Mouse (Mus musculus): Measurements from ENCODE around the gene Gcc2.
"Not testable (repeated sequence)": the region's sequence is repeated elsewhere in the genome, so short reads cannot be mapped to it uniquely, and the experiment has no call there.

Gene Gcc2

DNA sequence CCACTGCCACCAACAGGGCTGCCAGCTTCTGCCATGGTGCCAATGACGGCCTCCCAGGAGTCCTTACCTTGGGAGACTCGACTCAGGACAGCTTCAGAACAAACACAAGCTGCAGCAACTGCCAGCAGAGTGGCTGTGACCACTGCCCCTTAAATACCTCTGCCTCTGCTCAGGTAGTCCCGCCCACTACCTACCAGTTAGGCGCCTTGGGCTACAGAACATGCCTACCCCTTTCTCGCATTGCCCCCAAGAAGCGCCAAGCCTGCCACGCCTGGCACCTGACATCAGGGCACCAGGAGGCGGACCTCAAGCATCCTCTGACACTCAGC lies 22.7 kb upstream of the Gcc2 start, which contains the start of gene Duxf3:
Gene Duxf3, minus strand, starts transcription at position 35 of the 329 bp plus-strand sequence.
- not testable (repeated sequence) for DNase-seq

- DNase-seq = not testable (repeated sequence)
These were observed 22.1 kb upstream of the Gcc2 start for GRCm38 (mm10) chr10:58233054-58233739.

DNA sequence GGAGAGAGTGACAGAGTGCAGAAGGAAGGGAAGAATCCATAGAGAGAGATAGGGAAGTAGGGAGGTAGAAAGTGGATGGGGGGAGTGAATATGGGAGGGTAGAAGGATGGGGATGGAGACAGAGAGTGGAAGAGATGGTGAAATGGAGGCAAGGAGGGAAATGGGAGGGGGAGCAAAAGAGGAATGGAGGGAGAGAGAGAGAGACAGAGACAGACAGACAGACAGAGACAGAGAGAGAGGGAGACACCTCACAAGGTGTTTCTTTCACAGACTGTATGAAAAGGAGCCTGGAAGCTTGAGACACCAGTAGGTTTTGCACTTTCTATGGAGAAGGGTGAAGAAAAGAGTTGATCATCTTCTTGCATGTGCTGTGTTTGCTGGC lies 21.6 kb upstream of the Gcc2 start:
- DNase-seq = not testable (repeated sequence)

- not testable (repeated sequence) for DNase-seq
These were observed 20.3 kb upstream of the Gcc2 start for GRCm38 (mm10) chr10:58234985-58235384.

DNA sequence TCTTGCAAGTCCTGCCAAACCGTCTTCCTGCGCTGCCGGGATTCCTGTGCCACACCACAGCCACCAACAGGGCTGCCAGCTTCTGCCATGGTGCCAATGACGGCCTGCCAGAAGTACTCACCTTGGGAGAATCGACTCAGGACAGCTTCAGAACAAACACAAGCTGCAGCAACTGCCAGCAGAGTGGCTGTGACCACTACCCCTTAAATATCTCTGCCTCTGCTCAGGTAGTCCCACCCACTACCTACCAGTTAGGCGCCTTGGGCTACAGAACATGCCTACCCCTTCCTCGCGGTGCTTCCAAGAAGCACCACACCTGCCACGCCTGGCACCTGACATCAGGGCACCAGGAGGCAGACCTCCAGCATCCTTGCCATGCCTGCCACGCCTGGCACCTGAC lies 18.7 kb upstream of the Gcc2 start, which contains the start of gene Gm4981:
Gene Gm4981, minus strand, starts transcription at position 89 of the 400 bp plus-strand sequence.
- no peak for DNase-seq

DNA sequence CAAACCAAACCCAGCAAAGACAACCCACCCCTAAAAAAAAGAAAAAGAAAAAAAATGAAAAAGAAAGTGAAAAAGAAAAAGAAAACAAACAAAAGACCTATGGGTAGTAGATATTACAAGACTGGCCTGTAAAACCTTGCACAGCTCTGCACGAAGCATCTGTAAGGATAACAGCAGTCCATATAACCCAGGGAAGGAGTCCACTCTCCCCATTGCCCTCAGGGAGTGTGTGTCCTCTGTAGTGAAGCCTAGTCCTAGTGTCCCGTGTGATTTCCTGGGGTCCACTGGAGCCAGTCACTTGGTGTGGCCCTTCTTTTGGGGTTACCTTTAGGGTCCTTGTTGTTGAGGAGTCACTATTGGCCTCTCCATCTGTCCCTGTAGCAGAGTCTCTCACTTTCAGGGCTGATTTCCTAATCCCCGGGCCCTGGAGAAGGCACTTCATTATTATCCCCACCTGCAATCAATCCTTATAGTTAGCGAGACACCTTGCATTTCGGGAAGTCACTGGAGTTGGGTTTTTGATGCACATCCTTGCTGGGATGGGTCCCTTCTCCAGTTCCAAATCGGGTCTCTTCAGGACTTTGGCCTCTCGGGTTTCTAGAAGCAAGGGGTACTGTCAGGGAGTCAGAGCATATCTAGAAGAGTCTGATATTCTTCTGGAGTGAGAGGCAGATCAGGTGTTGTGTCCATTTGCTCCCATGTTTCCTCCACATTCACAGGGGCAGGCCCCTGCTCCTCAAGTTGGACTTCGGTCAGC lies 16.1 kb upstream of the Gcc2 start:
- peak; percentile 37 for DNase-seq

GRCm38 (mm10) chr10:58249535-58249934 lies 5.8 kb upstream of the Gcc2 start:
- DNase-seq = no peak

DNA sequence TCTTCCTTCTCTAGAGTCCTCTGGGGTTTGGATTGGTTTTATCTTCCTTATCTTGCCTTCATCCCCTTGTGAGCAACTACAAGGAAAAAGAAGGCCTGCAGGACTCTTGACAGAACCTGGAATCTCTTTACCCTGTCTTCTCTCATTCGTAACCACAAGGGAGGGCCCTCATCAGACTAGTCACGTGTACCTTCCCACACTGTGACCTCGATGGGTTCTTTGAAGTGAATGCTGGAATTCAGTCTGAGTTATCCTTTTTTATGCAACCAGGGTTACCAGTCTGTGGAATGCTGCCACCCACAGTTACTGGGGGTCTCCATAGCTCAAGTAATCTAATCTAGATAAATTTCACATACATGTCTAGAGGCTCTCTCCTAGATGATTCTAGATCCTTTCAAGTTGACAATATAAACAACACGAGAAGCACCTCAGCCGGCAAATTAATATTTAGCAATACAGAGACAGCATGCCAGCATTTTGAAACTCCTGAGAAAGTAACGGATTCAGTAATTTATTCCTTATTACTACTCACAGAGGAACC lies 592 bp upstream of the Gcc2 start:
- no peak for DNase-seq

DNA sequence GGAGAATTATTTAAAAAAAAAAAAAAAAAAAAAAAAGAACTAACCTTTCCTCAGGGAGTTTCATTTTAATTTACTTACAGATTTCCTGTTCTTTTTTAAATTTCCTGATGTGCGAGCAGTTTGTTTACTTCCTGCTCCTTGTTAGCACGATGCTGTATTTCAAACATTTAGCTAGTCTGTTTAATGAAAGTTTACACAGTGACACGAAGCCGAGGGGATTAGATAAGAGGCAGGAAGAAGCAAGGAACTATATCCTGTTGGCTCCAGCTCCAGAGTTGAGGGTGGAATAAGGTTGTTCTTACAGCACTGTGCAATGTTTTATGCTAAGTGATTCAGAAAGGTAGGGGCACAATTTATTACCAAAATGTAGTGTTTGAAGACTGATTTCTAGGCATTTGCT lies 657 bp downstream of the Gcc2 start:
- DNase-seq = no peak

DNA sequence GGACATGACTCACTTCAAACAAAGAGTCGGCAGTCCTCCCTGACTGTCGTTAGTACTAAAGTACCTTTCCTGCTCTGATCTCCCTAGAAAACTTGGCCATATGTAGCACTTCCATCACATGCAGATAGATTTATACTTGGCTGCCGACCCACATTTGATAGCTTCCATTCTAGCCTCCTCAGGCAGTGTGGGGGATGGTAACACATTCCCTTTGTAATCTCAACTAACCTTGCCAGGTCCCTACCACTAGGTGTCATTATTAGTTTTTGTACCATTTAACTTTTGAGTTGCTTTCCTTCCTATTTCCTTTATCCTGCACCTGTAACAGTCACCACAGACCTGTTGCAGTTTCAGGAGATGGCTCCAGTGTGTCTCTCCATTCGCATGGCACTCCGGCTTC lies 3.2 kb downstream of the Gcc2 start:
- DNase-seq = no peak

- DNase-seq = no peak
These were observed 26.9 kb downstream of the Gcc2 start for GRCm38 (mm10) chr10:58282238-58282637.

DNA sequence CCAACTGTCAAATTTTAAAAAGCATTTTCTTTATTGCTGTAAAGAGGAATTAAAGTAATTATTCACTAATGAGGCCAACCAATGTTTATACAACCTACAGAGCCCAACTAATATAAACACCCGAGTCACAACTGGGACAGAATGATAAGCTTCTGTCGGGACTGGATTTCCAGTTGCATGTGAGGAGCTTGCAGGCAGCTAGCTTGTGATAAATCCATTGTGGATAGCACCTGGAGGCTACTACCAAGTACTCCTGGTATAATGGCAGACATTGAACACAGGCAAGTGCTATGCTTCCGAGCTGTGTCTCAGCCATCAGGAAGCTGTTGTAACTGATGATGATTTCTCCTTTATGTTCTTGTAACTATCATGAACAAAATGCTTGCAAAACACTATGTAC lies 35.4 kb downstream of the Gcc2 start:
- no peak for DNase-seq

GRCm38 (mm10) chr10:58294246-58294645 lies 38.9 kb downstream of the Gcc2 start:
- DNase-seq = peak; percentile 55

GRCm38 (mm10) chr10:58295605-58296004 lies 40.3 kb downstream of the Gcc2 start:
- no peak for DNase-seq

- no peak for DNase-seq
These were observed 49.7 kb downstream of the Gcc2 start for GRCm38 (mm10) chr10:58304996-58305395.

DNA sequence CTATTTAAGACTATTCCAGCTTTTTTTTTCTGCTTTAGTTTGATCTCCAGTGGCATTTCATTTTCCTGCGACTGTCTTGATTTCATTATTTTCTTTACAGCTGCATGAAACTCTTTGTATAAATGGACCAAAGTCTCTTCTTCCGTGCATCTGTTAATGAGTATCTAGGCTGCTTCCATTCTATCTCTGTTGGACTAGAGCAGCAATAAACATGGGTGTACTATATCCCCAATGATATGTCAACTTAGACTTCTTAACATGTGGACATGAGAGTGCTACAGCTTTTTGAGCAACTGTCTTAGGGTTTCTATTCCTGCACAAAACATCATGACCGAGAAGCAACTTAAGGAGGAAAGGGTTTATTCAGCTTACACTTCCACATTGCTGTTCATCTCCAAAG lies 51.6 kb downstream of the Gcc2 start:
- no peak for DNase-seq

GRCm38 (mm10) chr10:58310791-58311190 lies 55.5 kb downstream of the Gcc2 start:
- no peak for DNase-seq

GRCm38 (mm10) chr10:58312887-58313286 lies 57.6 kb downstream of the Gcc2 start:
- no peak for DNase-seq

DNA sequence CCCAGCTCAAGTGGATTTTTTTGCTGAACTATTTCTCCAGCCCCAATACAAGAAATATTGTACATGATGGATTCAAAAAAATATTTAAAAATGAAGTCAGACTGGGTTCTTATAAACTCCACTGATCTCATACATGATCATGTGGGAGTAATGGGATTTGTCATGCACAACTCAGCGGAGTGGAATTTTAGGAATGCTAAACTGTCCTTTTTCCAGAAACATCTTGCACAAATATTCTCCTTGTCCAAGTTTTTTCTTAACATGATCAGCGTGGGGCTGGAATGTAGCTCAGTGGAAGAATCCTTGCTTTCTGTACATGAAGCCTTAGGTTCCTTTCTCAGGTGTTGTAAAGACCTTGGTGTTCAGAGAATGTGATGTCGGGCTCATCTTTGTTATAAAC lies 65.6 kb downstream of the Gcc2 start:
- DNase-seq = no peak

- DNase-seq = no peak
These were observed 67.2 kb downstream of the Gcc2 start for GRCm38 (mm10) chr10:58322361-58323027.

DNA sequence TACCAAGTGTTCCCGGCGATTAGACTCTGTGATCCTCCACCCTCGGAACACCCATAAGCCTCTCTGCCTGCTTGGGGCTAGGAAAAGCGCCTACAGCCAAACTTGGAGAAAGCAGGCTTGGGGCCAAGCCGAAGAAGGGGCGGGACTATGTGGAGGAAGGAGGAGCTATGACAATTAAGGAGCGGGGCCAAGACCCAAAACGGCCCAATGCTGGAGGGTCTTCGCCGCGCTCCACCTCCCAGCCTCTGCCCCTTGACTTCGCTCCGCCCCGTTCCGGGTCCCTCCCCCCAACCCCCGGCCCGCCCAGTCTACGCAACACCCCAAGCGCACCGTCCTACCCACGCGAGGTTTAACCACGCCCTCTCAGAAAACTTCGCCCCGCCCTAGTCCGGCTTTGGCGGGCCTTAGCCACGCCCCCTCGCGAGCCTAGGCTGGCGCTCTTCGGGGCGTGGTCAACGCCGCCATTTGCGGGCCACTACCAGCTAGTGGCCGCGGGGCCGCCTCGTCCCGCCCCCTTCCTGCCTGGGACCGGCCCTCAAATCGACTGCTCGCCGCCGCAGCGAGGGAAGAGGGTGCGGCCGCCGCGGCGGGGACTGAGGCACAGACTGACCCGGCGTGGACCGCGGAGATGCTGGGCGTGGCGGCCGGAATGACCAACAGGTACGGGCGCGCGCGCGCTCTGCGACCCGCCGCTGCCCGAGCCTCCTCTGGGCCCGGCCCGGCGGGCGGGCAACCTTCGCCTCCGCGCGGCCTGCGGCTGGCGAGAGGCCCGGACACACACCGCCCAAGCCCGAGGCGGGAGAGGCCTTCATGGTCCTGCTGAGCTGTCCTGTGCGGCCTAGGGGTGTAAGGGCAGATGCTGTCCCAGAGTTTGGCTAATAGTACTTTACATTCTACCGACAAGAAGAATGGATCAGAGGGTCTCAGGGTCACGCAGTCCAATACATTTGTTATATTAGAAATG lies 68.0 kb downstream of the Gcc2 start, which contains the start of gene Lims1:
Gene Lims1, plus strand, starts transcription at position 439 of the 964 bp plus-strand sequence.
- DNase-seq = peak; percentile 96

DNA sequence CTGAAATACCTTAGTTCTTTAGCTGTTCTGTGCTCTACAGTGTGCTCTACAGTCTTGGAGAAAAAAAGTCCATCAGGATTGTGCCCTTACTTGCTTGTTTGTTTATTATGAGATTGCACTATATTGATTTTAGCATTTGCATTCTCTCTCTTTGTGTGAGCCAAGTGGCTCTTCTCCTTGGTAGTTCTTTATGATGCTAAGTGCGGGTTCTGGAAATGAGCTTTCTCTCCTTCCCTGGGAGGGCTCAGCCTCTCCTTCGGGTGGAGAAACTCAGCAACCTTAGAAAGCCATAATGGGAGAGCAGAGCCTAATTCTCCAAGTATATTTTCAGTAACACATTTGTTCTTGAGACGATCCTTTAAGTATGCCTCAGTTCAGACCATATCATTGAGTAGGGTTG lies 71.0 kb downstream of the Gcc2 start:
- DNase-seq = no peak
